Mouse (Mus musculus) intestine, embryonic 15.5 days (tissue): ENCODE data around the gene Gm21954. TPM values are rescaled to one million over a fixed set of nuclear protein-coding genes. Genes with fewer than 3 reads are reported as not detected.
A peak's percentile ranks its signal among the peaks of the same experiment; 100 is the strongest.

Source experiments
- ATAC-seq: fragments of 200-750 bp; cut with Nextera tagmentation; 2 replicates; pipeline ENCODE4 v1.8.0; 2017; ENCODE audit warnings: moderate TSS enrichment, moderate library complexity
- H3K27ac ChIP-seq: fragments of 300-500 bp; sonication (generic); 2 replicates; pipeline ENCODE4 v1.5.1; 2015; ENCODE audit warnings: mild to moderate bottlenecking, inconsistent platforms
- H3K27me3 ChIP-seq: fragments of 300-500 bp; sonication (generic); replicated peaks from 2 replicates; pipeline ENCODE4 v1.6.1; 2015; ENCODE audit warnings: inconsistent platforms
- H3K36me3 ChIP-seq: fragments of 300-500 bp; sonication (generic); 2 replicates; pipeline ENCODE4 v1.6.1; 2015; ENCODE audit warnings: inconsistent platforms
- H3K4me1 ChIP-seq: fragments of 300-500 bp; sonication (generic); replicated peaks from 2 replicates; pipeline ENCODE4 v1.6.1; 2015; ENCODE audit warnings: inconsistent platforms
- H3K4me2 ChIP-seq: fragments of 300-500 bp; sonication (generic); replicated peaks from 2 replicates; pipeline ENCODE4 v1.6.1; 2015; ENCODE audit warnings: mild to moderate bottlenecking, inconsistent platforms
- H3K4me3 ChIP-seq: fragments of 300-500 bp; sonication (generic); replicated peaks from 2 replicates; pipeline ENCODE4 v1.5.1; 2015; ENCODE audit warnings: inconsistent platforms
- H3K9ac ChIP-seq: fragments of 300-500 bp; sonication (generic); 2 replicates; pipeline ENCODE4 v1.6.1; 2015; ENCODE audit warnings: inconsistent platforms
- H3K9me3 ChIP-seq: fragments of 300-500 bp; sonication (generic); 2 replicates; pipeline ENCODE4 v1.6.1; 2016; ENCODE audit warnings: inconsistent platforms
- WGBS: fragments of 180-500 bp; shearing (Covaris S2); methylation state at CpG from one replicate; pipeline ENCODE4 v1.1.7; 2015; 5-methylcytosine and 5-hydroxymethylcytosine counted together
- polyA plus RNA-seq: library from polyadenylated mRNA; unstranded; fragments of >200 nt; fragmentation: Nextera tagmentation; extraction: Ambion mirVana; gene quantifications from 2 replicates; pipeline ENCODE4 v1.2.1, GENCODE M21; 2015

The Gm21954 gene
- not detected in 2 replicates for polyA plus RNA-seq

- Histone ChIP-seq H3K27ac (no peak within 1 kb of the TSS), H3K9me3 (no peaks in the 10 kb centered on the region), H3K4me2 (no peak within 1 kb of the TSS), H3K27me3 (no peaks in the 10 kb centered on the region), H3K36me3 (no peaks in the 10 kb centered on the region), H3K4me1 (no peaks in the 10 kb centered on the region), H3K4me3 (no peak within 1 kb of the TSS), H3K9ac (no peak within 1 kb of the TSS)
- ATAC-seq = no peak
- 78% methylated on average over 2 of the region's 2 CpGs for WGBS
Observed at GRCm38 (mm10) chr3:55472110-55472509, at the start of gene Gm21954. TSS of gene Gm21954 (minus strand) at chr3:55472210.

- H3K9ac ChIP-seq = no peak overlapping the region
- no peak overlapping the region for H3K4me2 ChIP-seq
- H3K27me3 ChIP-seq = no peaks in the 10 kb centered on the region
- no peak overlapping the region for H3K4me3 ChIP-seq
- no peaks in the 10 kb centered on the region for H3K9me3 ChIP-seq
- ATAC-seq = no peak
- H3K36me3 ChIP-seq = no peaks in the 10 kb centered on the region
- 80% methylated on average over 8 of the region's 8 CpGs for WGBS
- H3K27ac ChIP-seq = no peak overlapping the region
- H3K4me1 ChIP-seq = peaks cover 3% of the 10 kb centered on the region; the same call in 1 of the 2 replicates
Observed at GRCm38 (mm10) chr3:55521776-55522175, 49.8 kb upstream of the Gm21954 start.

- peak; percentile 86 for ATAC-seq
- no peak overlapping the region for H3K27ac ChIP-seq
- H3K4me3 ChIP-seq = no peak overlapping the region
- WGBS = 33% methylated on average over 12 of the region's 12 CpGs
- no peak overlapping the region for H3K9ac ChIP-seq
- H3K4me1 ChIP-seq = peaks cover 3% of the 10 kb centered on the region; the same call in 1 of the 2 replicates
- no peaks in the 10 kb centered on the region for H3K36me3 ChIP-seq
- H3K4me2 ChIP-seq = no peak overlapping the region
- H3K27me3 ChIP-seq = no peaks in the 10 kb centered on the region
- H3K9me3 ChIP-seq = no peaks in the 10 kb centered on the region
Observed at GRCm38 (mm10) chr3:55520240-55521180, 48.5 kb upstream of the Gm21954 start.

- 40% methylated on average over 17 of the region's 17 CpGs for WGBS
- Histone ChIP-seq H3K27ac (no peak overlapping the region), H3K9ac (no peak overlapping the region), H3K4me1 (no peaks in the 10 kb centered on the region), H3K4me2 (peak overlapping the region; percentile 43), H3K27me3 (no peaks in the 10 kb centered on the region), H3K4me3 (peak overlapping the region; percentile 16), H3K9me3 (no peaks in the 10 kb centered on the region), H3K36me3 (no peaks in the 10 kb centered on the region)
- no peak for ATAC-seq
Observed at GRCm38 (mm10) chr3:55517454-55518014, 45.5 kb upstream of the Gm21954 start.

GRCm38 (mm10) chr3:55515966-55516365 is 44.0 kb upstream of the Gm21954 start:
- no peaks in the 10 kb centered on the region for H3K36me3 ChIP-seq
- no peak overlapping the region for H3K4me3 ChIP-seq
- no peak for ATAC-seq
- H3K9me3 ChIP-seq = no peaks in the 10 kb centered on the region
- H3K4me2 ChIP-seq = no peak overlapping the region
- H3K27ac ChIP-seq = no peak overlapping the region
- 78% methylated on average over 5 of the region's 5 CpGs for WGBS
- no peaks in the 10 kb centered on the region for H3K27me3 ChIP-seq
- no peak overlapping the region for H3K9ac ChIP-seq
- no peaks in the 10 kb centered on the region for H3K4me1 ChIP-seq

GRCm38 (mm10) chr3:55511658-55512057 is 39.6 kb upstream of the Gm21954 start:
- Histone ChIP-seq H3K9me3 (no peaks in the 10 kb centered on the region), H3K27ac (no peak overlapping the region), H3K9ac (no peak overlapping the region), H3K36me3 (no peaks in the 10 kb centered on the region), H3K4me3 (no peak overlapping the region), H3K4me1 (no peaks in the 10 kb centered on the region), H3K27me3 (no peaks in the 10 kb centered on the region), H3K4me2 (no peak overlapping the region)
- WGBS = 42% methylated on average over 6 of the region's 6 CpGs
- peak; percentile 36; the same call in 1 of the 2 replicates for ATAC-seq

- H3K4me1 ChIP-seq = no peaks in the 10 kb centered on the region
- no peaks in the 10 kb centered on the region for H3K36me3 ChIP-seq
- H3K4me3 ChIP-seq = no peak overlapping the region
- no peak overlapping the region for H3K9ac ChIP-seq
- WGBS = 79% methylated on average over 7 of the region's 7 CpGs
- no peaks in the 10 kb centered on the region for H3K9me3 ChIP-seq
- H3K27me3 ChIP-seq = no peaks in the 10 kb centered on the region
- ATAC-seq = no peak
- no peak overlapping the region for H3K27ac ChIP-seq
- H3K4me2 ChIP-seq = no peak overlapping the region
Observed at GRCm38 (mm10) chr3:55510198-55510597, 38.2 kb upstream of the Gm21954 start.

- Histone ChIP-seq H3K4me1 (no peaks in the 10 kb centered on the region), H3K9me3 (no peaks in the 10 kb centered on the region), H3K36me3 (no peaks in the 10 kb centered on the region), H3K4me3 (no peak overlapping the region), H3K27ac (no peak overlapping the region), H3K4me2 (no peak overlapping the region), H3K9ac (no peak overlapping the region), H3K27me3 (no peaks in the 10 kb centered on the region)
- WGBS = 84% methylated on average over 7 of the region's 7 CpGs
- ATAC-seq = no peak
Observed at GRCm38 (mm10) chr3:55499298-55499697, 27.3 kb upstream of the Gm21954 start.

- H3K9me3 ChIP-seq = no peaks in the 10 kb centered on the region
- H3K4me2 ChIP-seq = no peak overlapping the region
- H3K27me3 ChIP-seq = no peaks in the 10 kb centered on the region
- 54% methylated on average over 9 of the region's 9 CpGs for WGBS
- H3K27ac ChIP-seq = no peak overlapping the region
- ATAC-seq = peak; percentile 82
- H3K4me1 ChIP-seq = no peaks in the 10 kb centered on the region
- H3K36me3 ChIP-seq = no peaks in the 10 kb centered on the region
- no peak overlapping the region for H3K4me3 ChIP-seq
- no peak overlapping the region for H3K9ac ChIP-seq
Observed at GRCm38 (mm10) chr3:55496462-55496941, 24.5 kb upstream of the Gm21954 start.

- Histone ChIP-seq H3K4me1 (no peaks in the 10 kb centered on the region), H3K27ac (no peak overlapping the region), H3K9ac (no peak overlapping the region), H3K36me3 (no peaks in the 10 kb centered on the region), H3K4me2 (no peak overlapping the region), H3K27me3 (no peaks in the 10 kb centered on the region), H3K4me3 (no peak overlapping the region), H3K9me3 (no peaks in the 10 kb centered on the region)
- WGBS = 51% methylated on average over 4 of the region's 4 CpGs
- ATAC-seq = peak; percentile 45; the same call in 1 of the 2 replicates
Observed at GRCm38 (mm10) chr3:55495866-55496265, 23.9 kb upstream of the Gm21954 start.

- Histone ChIP-seq H3K36me3 (no peaks in the 10 kb centered on the region), H3K4me1 (no peaks in the 10 kb centered on the region), H3K27me3 (no peaks in the 10 kb centered on the region), H3K4me3 (no peak overlapping the region), H3K27ac (no peak overlapping the region), H3K9ac (no peak overlapping the region), H3K9me3 (no peaks in the 10 kb centered on the region), H3K4me2 (no peak overlapping the region)
- ATAC-seq = no peak
- WGBS = 86% methylated on average over 7 of the region's 7 CpGs
Observed at GRCm38 (mm10) chr3:55495231-55495630, 23.2 kb upstream of the Gm21954 start.

GRCm38 (mm10) chr3:55494348-55494747 is 22.3 kb upstream of the Gm21954 start:
- no peak for ATAC-seq
- no peaks in the 10 kb centered on the region for H3K36me3 ChIP-seq
- WGBS = 46% methylated on average over 4 of the region's 4 CpGs

More at GRCm38 (mm10) chr3:55494348-55494747, 22.3 kb upstream of the Gm21954 start:
- H3K9ac ChIP-seq = no peak overlapping the region
- no peak overlapping the region for H3K4me3 ChIP-seq
- no peaks in the 10 kb centered on the region for H3K9me3 ChIP-seq
- H3K27ac ChIP-seq = no peak overlapping the region
- H3K4me2 ChIP-seq = no peak overlapping the region
- H3K27me3 ChIP-seq = no peaks in the 10 kb centered on the region
- H3K4me1 ChIP-seq = no peaks in the 10 kb centered on the region
